21 mouse cellular contexts compared by ENCODE assay signal in the genomic region with DNA sequence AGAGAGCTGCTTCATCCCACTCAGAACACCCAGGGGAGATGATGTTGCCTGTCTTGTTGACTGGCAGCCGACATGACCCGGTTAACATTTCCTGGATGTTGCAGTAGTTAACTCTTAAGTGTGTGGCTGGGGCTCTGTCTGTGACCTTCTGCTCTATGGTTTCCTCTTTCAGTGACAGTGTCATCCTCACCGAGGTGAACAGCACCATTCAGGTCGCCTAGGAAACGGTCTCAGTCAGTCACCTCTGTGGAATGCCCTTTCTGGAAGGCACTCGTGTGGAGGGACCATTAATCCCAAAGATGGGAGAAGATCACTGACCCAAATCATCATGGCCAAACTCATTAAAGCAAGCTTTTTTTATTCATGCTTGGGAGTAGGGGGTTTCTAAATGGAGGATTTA. TPM values are rescaled to one million over a fixed set of nuclear protein-coding genes. Genes with fewer than 3 reads are reported as not detected.
A peak's percentile ranks its signal among the peaks of the same experiment; 100 is the strongest.
DNase-seq lines count a peak whose midpoint lies in the region; ATAC-seq lines count a peak whose summit lies in the region.
"Had no signal": no experiment of that assay in that cellular context is flagged by ENCODE, and none has a peak within 500 bp of the region (broad histone marks: within the 10 kb centered on the region; RNA-seq: fewer than 3 reads in every experiment).

No protein-coding gene starts in this region.

- WGBS in hindbrain, embryonic 10.5 days = 22% methylated on average over 6 of the region's 6 CpGs
- WGBS in hindbrain, embryonic 13.5 days = 30% methylated on average over 6 of the region's 6 CpGs
- WGBS in midbrain, embryonic 10.5 days = 24% methylated on average over 6 of the region's 6 CpGs
- 17% methylated on average over 6 of the region's 6 CpGs for WGBS in midbrain, embryonic 13.5 days
- WGBS in neural tube, embryonic 15.5 days = 29% methylated on average over 6 of the region's 6 CpGs

- no peak overlapping the region for H3K9ac ChIP-seq in hindbrain, embryonic 13.5 days
- H3K9ac ChIP-seq in midbrain, embryonic 13.5 days (replicated peaks) = no peak overlapping the region
- no peak overlapping the region for H3K9ac ChIP-seq in neural tube, embryonic 15.5 days (replicated peaks)
- H3K9ac ChIP-seq: embryonic facial prominence, embryonic 12.5 days; forebrain, embryonic 15.5 days; liver, embryonic 15.5 days; stomach, embryonic 15.5 days had no signal

- peaks cover 30% of the 10 kb centered on the region for H3K4me1 ChIP-seq in hindbrain, embryonic 10.5 days (replicated peaks)
- H3K4me1 ChIP-seq in hindbrain, embryonic 13.5 days (replicated peaks) = peaks cover 8% of the 10 kb centered on the region; the same call in 1 of the 2 replicates
- peaks cover 20% of the 10 kb centered on the region for H3K4me1 ChIP-seq in midbrain, embryonic 10.5 days
- H3K4me1 ChIP-seq in midbrain, embryonic 13.5 days (replicated peaks) = peaks cover 5% of the 10 kb centered on the region; the same call in 1 of the 2 replicates
- peaks cover 13% of the 10 kb centered on the region; the same call in 1 of the 2 replicates for H3K4me1 ChIP-seq in neural tube, embryonic 15.5 days
- H3K4me1 ChIP-seq: liver, embryonic 15.5 days had no signal

- H3K27ac ChIP-seq in hindbrain, embryonic 10.5 days = no peak overlapping the region
- H3K27ac ChIP-seq in hindbrain, embryonic 13.5 days = no peak overlapping the region
- H3K27ac ChIP-seq in midbrain, embryonic 10.5 days (replicated peaks) = no peak overlapping the region
- H3K27ac ChIP-seq in midbrain, embryonic 13.5 days = no peak overlapping the region
- H3K27ac ChIP-seq in neural tube, embryonic 15.5 days (replicated peaks) = no peak overlapping the region
- H3K27ac ChIP-seq: embryonic facial prominence, embryonic 12.5 days; forebrain, embryonic 15.5 days; layer of hippocampus, adult 2 months; liver, embryonic 15.5 days; stomach, embryonic 15.5 days had no signal

- H3K4me3 ChIP-seq in hindbrain, embryonic 10.5 days = no peak overlapping the region
- no peak overlapping the region for H3K4me3 ChIP-seq in hindbrain, embryonic 13.5 days
- H3K4me3 ChIP-seq in midbrain, embryonic 10.5 days = no peak overlapping the region
- H3K4me3 ChIP-seq in midbrain, embryonic 13.5 days (replicated peaks) = no peak overlapping the region
- H3K4me3 ChIP-seq in neural tube, embryonic 15.5 days (replicated peaks) = no peak overlapping the region
- H3K4me3 ChIP-seq: embryonic facial prominence, embryonic 12.5 days; erythroblast, embryonic 14.5 days; forebrain, embryonic 15.5 days; layer of hippocampus, adult 2 months; liver, embryonic 15.5 days; stomach, embryonic 15.5 days had no signal

- H3K36me3 ChIP-seq in hindbrain, embryonic 10.5 days = no peaks in the 10 kb centered on the region
- no peaks in the 10 kb centered on the region for H3K36me3 ChIP-seq in hindbrain, embryonic 13.5 days
- no peaks in the 10 kb centered on the region for H3K36me3 ChIP-seq in midbrain, embryonic 10.5 days
- no peaks in the 10 kb centered on the region for H3K36me3 ChIP-seq in midbrain, embryonic 13.5 days
- no peaks in the 10 kb centered on the region for H3K36me3 ChIP-seq in neural tube, embryonic 15.5 days
- H3K36me3 ChIP-seq: embryonic facial prominence, embryonic 12.5 days; forebrain, embryonic 15.5 days; liver, embryonic 15.5 days; stomach, embryonic 15.5 days had no signal

- ATAC-seq in hindbrain, embryonic 13.5 days (ENCODE audit: low FRiP score) = no peak
- ATAC-seq in midbrain, embryonic 13.5 days = no peak
- no peak for ATAC-seq in neural tube, embryonic 15.5 days (ENCODE audit: low FRiP score)
- ATAC-seq: CD4-positive, CD25-positive, alpha-beta regulatory T cell, adult 4 months; forebrain, embryonic 15.5 days; inflammation-experienced regulatory T-cells, adult 6 months; midbrain, embryonic 16.5 days had no signal

- H3K9me3 ChIP-seq in hindbrain, embryonic 10.5 days = no peaks in the 10 kb centered on the region
- no peaks in the 10 kb centered on the region for H3K9me3 ChIP-seq in hindbrain, embryonic 13.5 days
- H3K9me3 ChIP-seq in midbrain, embryonic 10.5 days (replicated peaks) = no peaks in the 10 kb centered on the region
- H3K9me3 ChIP-seq in midbrain, embryonic 13.5 days = no peaks in the 10 kb centered on the region
- H3K9me3 ChIP-seq in neural tube, embryonic 15.5 days (replicated peaks) = no peaks in the 10 kb centered on the region
- H3K9me3 ChIP-seq: embryonic facial prominence, embryonic 12.5 days; forebrain, embryonic 15.5 days; liver, embryonic 15.5 days; stomach, embryonic 15.5 days had no signal

- peak; percentile 46 for DNase-seq in embryo, embryonic 10.5 days (ENCODE audit: low spot score)
- DNase-seq in embryo, embryonic 9.5 days (ENCODE audit: extremely low spot score) = no peak
- DNase-seq in hindbrain, embryonic 10.5 days (ENCODE audit: low spot score) = peak; percentile 27
- DNase-seq in midbrain, embryonic 10.5 days (ENCODE audit: low spot score) = peak; percentile 18
- DNase-seq in skeletal muscle tissue, adult 2 months (ENCODE audit: low read depth, low spot score) = peak; percentile 30
- DNase-seq: cerebellum, postnatal 36 days; layer of hippocampus, postnatal 36 days; right cerebral cortex, postnatal 14 days; thymus, adult 18-20 months had no signal

- H3K4me2 ChIP-seq in hindbrain, embryonic 13.5 days = no peak overlapping the region
- no peak overlapping the region for H3K4me2 ChIP-seq in midbrain, embryonic 13.5 days (replicated peaks)
- no peak overlapping the region for H3K4me2 ChIP-seq in neural tube, embryonic 15.5 days
- H3K4me2 ChIP-seq: embryonic facial prominence, embryonic 12.5 days; forebrain, embryonic 15.5 days; liver, embryonic 15.5 days; stomach, embryonic 15.5 days had no signal

- no peaks in the 10 kb centered on the region for H3K27me3 ChIP-seq in hindbrain, embryonic 10.5 days (ENCODE audit: insufficient read depth, poor library complexity, severe bottlenecking)
- H3K27me3 ChIP-seq in hindbrain, embryonic 13.5 days = no peaks in the 10 kb centered on the region
- no peaks in the 10 kb centered on the region for H3K27me3 ChIP-seq in midbrain, embryonic 10.5 days (ENCODE audit: low read depth, poor library complexity, severe bottlenecking)
- no peaks in the 10 kb centered on the region for H3K27me3 ChIP-seq in midbrain, embryonic 13.5 days
- no peaks in the 10 kb centered on the region for H3K27me3 ChIP-seq in neural tube, embryonic 15.5 days (replicated peaks)
- H3K27me3 ChIP-seq: embryonic facial prominence, embryonic 12.5 days; forebrain, embryonic 15.5 days; liver, embryonic 15.5 days; stomach, embryonic 15.5 days had no signal

RNA-seq across cellular contexts. Expression of a gene that starts 12.7 kb away (rescaled TPM):
- polyA plus RNA-seq in hindbrain, embryonic 10.5 days (2016; fragmentation: Nextera tagmentation; extraction: Ambion mirVana) = 0.82 and 0.93 TPM in 2 replicates
- 0.34 and 0.53 TPM in 2 replicates for polyA plus RNA-seq in hindbrain, embryonic 13.5 days (2015; fragmentation: Nextera tagmentation; extraction: Ambion mirVana)
- 0.62 and 0.64 TPM in 2 replicates for polyA plus RNA-seq in midbrain, embryonic 10.5 days (2016; fragmentation: Nextera tagmentation; extraction: Ambion mirVana)
- 0.43 and 0.58 TPM in 2 replicates for polyA plus RNA-seq in midbrain, embryonic 13.5 days (2015; fragmentation: Nextera tagmentation; extraction: Ambion mirVana)
- polyA plus RNA-seq in neural tube, embryonic 15.5 days (2015; fragmentation: Nextera tagmentation; extraction: Ambion mirVana) = 0.69 and 0.84 TPM in 2 replicates
- polyA plus RNA-seq: CD4-positive, CD25-positive, alpha-beta regulatory T cell, adult 4 months; erythroblast, embryonic 14.5 days; inflammation-experienced regulatory T-cells, adult 6 months; liver, embryonic 15.5 days had no signal
